Mouse (Mus musculus) kidney, postnatal 0 days (tissue): ENCODE measurements around the gene Ubqln3. TPM values are rescaled to one million over a fixed set of nuclear protein-coding genes. Genes with fewer than 3 reads are reported as not detected.

ENCODE experiments used
- ATAC-seq: fragments of 200-750 bp; cut with Nextera tagmentation; replicated peaks from 2 replicates; pipeline ENCODE4 v1.8.0; 2017; ENCODE audit warnings: low read depth, moderate number of reproducible peaks, moderate TSS enrichment, moderate library complexity; ENCODE audit not compliant: low FRiP score
- DNase-seq: peaks from one replicate; pipeline ENCODE4 v3.0.0-alpha.2; 2016; ENCODE audit warnings: low spot score
- H3K27ac ChIP-seq: fragments of 300-500 bp; sonication (generic); 2 replicates; pipeline ENCODE4 v1.5.1; 2014; ENCODE audit warnings: mild to moderate bottlenecking
- H3K27me3 ChIP-seq: fragments of 300-500 bp; sonication (generic); 2 replicates; pipeline ENCODE4 v1.6.1; 2014; ENCODE audit warnings: low read length, mixed read lengths; ENCODE audit not compliant: insufficient read depth
- H3K36me3 ChIP-seq: fragments of 300-500 bp; sonication (generic); 2 replicates; pipeline ENCODE4 v1.6.1; 2014; ENCODE audit warnings: low read length, mixed read lengths; ENCODE audit not compliant: insufficient read depth
- H3K4me1 ChIP-seq: fragments of 300-500 bp; sonication (generic); replicated peaks from 2 replicates; pipeline ENCODE4 v1.6.1; 2014; ENCODE audit warnings: antibody characterized with exemption, low read length, mixed read lengths; ENCODE audit not compliant: insufficient read depth
- H3K4me2 ChIP-seq: fragments of 300-500 bp; sonication (generic); 2 replicates; pipeline ENCODE4 v1.6.1; 2014; ENCODE audit warnings: mild to moderate bottlenecking, low read length, moderate library complexity, mixed read lengths
- H3K4me3 ChIP-seq: fragments of 300-500 bp; sonication (generic); replicated peaks from 2 replicates; pipeline ENCODE4 v1.5.1; 2014; ENCODE audit warnings: low read depth, low read length
- H3K9ac ChIP-seq: fragments of 300-500 bp; sonication (generic); 2 replicates; pipeline ENCODE4 v1.6.1; 2014; ENCODE audit warnings: low read depth, low read length
- H3K9me3 ChIP-seq: fragments of 300-500 bp; sonication (generic); replicated peaks from 2 replicates; pipeline ENCODE4 v1.6.1; 2016; ENCODE audit warnings: low read length, inconsistent platforms, mixed read lengths
- CTCF ChIP-seq: IDR thresholded peaks from 2 replicates; pipeline ENCODE4 v1.5.1; 2016; ENCODE audit warnings: antibody characterized with exemption, low read depth, mild to moderate bottlenecking, moderate library complexity
- WGBS: fragments of 180-500 bp; shearing (Covaris S2); extraction: QIAGEN DNeasy Blood & Tissue Kit; methylation state at CpG from one replicate; pipeline ENCODE4 v1.1.7; 2014; 5-methylcytosine and 5-hydroxymethylcytosine counted together
- polyA plus RNA-seq: library from polyadenylated mRNA; unstranded; fragments of >200 nt; fragmentation: Nextera tagmentation; extraction: Ambion mirVana; gene quantifications from 2 replicates; pipeline ENCODE4 v1.2.1, GENCODE M21; 2015

Ubqln3 gene
- polyA plus RNA-seq, 1 experiment from 2014 or later: not detected

GRCm38 (mm10) chr7:104103913-104104756 is 38.9 kb downstream of the Ubqln3 start:
- H3K27me3 ChIP-seq: no peaks in the 10 kb centered on the region
- DNase-seq (no peak), ATAC-seq (no peak)
- TF ChIP-seq CTCF: no peak
- no peaks in the 10 kb centered on the region for H3K4me1 ChIP-seq
- no peaks in the 10 kb centered on the region for H3K36me3 ChIP-seq
- 41% methylated on average over 4 of the region's 4 CpGs for WGBS
- no peak overlapping the region for H3K9ac ChIP-seq
- no peak overlapping the region for H3K27ac ChIP-seq
- H3K4me3 ChIP-seq: no peak overlapping the region
- no peak overlapping the region for H3K4me2 ChIP-seq
- no peaks in the 10 kb centered on the region for H3K9me3 ChIP-seq

Other genes with a start within 250 kb of the Ubqln3 start
- not detected in 2 replicates for gene Olfr64, start 248.8 kb downstream of the Ubqln3 start, polyA plus RNA-seq
- gene Olfr65, start 239.8 kb downstream of the Ubqln3 start, polyA plus RNA-seq: not detected in 2 replicates
- not detected in 2 replicates for gene Olfr631, start 214.5 kb downstream of the Ubqln3 start, polyA plus RNA-seq
- gene Olfr632, start 208.9 kb downstream of the Ubqln3 start, polyA plus RNA-seq: not detected in 2 replicates
- not detected in 2 replicates for gene Olfr633, start 198.8 kb downstream of the Ubqln3 start, polyA plus RNA-seq
- not detected in 2 replicates for gene Olfr635, start 172.1 kb downstream of the Ubqln3 start, polyA plus RNA-seq
- not detected in 2 replicates for gene Olfr638, start 144.5 kb downstream of the Ubqln3 start, polyA plus RNA-seq
- gene Olfr639, start 126.0 kb downstream of the Ubqln3 start, polyA plus RNA-seq: 0.01 TPM in 1 of 2 replicates, not detected in the other
- not detected in 2 replicates for gene Olfr640, start 117.7 kb downstream of the Ubqln3 start, polyA plus RNA-seq
- gene Olfr641, start 107.8 kb downstream of the Ubqln3 start, polyA plus RNA-seq: not detected in 2 replicates
- gene Olfr642, start 90.6 kb downstream of the Ubqln3 start, polyA plus RNA-seq: not detected in 2 replicates
- gene 4930516K23Rik, start 81.8 kb downstream of the Ubqln3 start, polyA plus RNA-seq: not detected in 2 replicates
- gene Olfr644, start 71.4 kb downstream of the Ubqln3 start, polyA plus RNA-seq: not detected in 2 replicates
- not detected in 2 replicates for gene Olfr645, start 57.8 kb downstream of the Ubqln3 start, polyA plus RNA-seq
- not detected in 2 replicates for gene Olfr646, start 38.4 kb downstream of the Ubqln3 start, polyA plus RNA-seq
- not detected in 2 replicates for gene Ubqln5, start 13.5 kb downstream of the Ubqln3 start, polyA plus RNA-seq
- not detected in 2 replicates for gene Olfr643, start 5.9 kb downstream of the Ubqln3 start, polyA plus RNA-seq
- not detected in 2 replicates for gene Ubqlnl, start 7.3 kb upstream of the Ubqln3 start, polyA plus RNA-seq
- not detected in 2 replicates for gene Olfm5, start 21.6 kb upstream of the Ubqln3 start, polyA plus RNA-seq
- gene Olfr648, start 40.1 kb upstream of the Ubqln3 start, polyA plus RNA-seq: 0.05 and 0.06 TPM in 2 replicates
- not detected in 2 replicates for gene Olfr649, start 52.7 kb upstream of the Ubqln3 start, polyA plus RNA-seq
- 0.64 and 0.79 TPM in 2 replicates for gene Trim6, start 75.5 kb upstream of the Ubqln3 start, polyA plus RNA-seq
- gene Trim34a, start 101.2 kb upstream of the Ubqln3 start, polyA plus RNA-seq: 3.1 and 4.1 TPM in 2 replicates
- gene Trim5, start 144.8 kb upstream of the Ubqln3 start, polyA plus RNA-seq: 0.43 and 0.48 TPM in 2 replicates
- gene Trim12a, start 172.2 kb upstream of the Ubqln3 start, polyA plus RNA-seq: 8.6 and 8.8 TPM in 2 replicates
- gene Trim34b, start 186.2 kb upstream of the Ubqln3 start, polyA plus RNA-seq: 0.12 TPM in 1 of 2 replicates, not detected in the other
- gene Trim12c, start 210.1 kb upstream of the Ubqln3 start, polyA plus RNA-seq: 2.2 TPM in 2 replicates
- 0.24 and 0.25 TPM in 2 replicates for gene Trim30b, start 226.6 kb upstream of the Ubqln3 start, polyA plus RNA-seq